Mouse (Mus musculus) midbrain, embryonic 16.5 days (tissue): ENCODE data around the gene Olfr202. TPM values are rescaled to one million over a fixed set of nuclear protein-coding genes. Genes with fewer than 3 reads are reported as not detected.
"Not testable (repeated sequence)": the region's sequence is repeated elsewhere in the genome, so short reads cannot be mapped to it uniquely, and the experiment has no call there.

ENCODE experiments used
- ATAC-seq: fragments of 200-750 bp; cut with Nextera tagmentation; 2 replicates; pipeline ENCODE4 v1.8.0; 2017; ENCODE audit warnings: moderate TSS enrichment
- H3K27ac ChIP-seq: fragments of 300-500 bp; sonication (generic); 2 replicates; pipeline ENCODE4 v1.5.1; 2014; ENCODE audit warnings: mild to moderate bottlenecking, low read length, mixed read lengths
- H3K27me3 ChIP-seq: fragments of 300-500 bp; sonication (generic); 2 replicates; pipeline ENCODE4 v1.6.1; 2014; ENCODE audit warnings: low read depth, low read length, mixed read lengths; ENCODE audit not compliant: control insufficient read depth, insufficient read depth
- H3K36me3 ChIP-seq: fragments of 300-500 bp; sonication (generic); 2 replicates; pipeline ENCODE4 v1.6.1; 2014; ENCODE audit warnings: mild to moderate bottlenecking, low read length, moderate library complexity, mixed read lengths; ENCODE audit not compliant: control insufficient read depth, insufficient read depth
- H3K4me1 ChIP-seq: fragments of 300-500 bp; sonication (generic); 2 replicates; pipeline ENCODE4 v1.6.1; 2014; ENCODE audit warnings: mild to moderate bottlenecking, low read length, mixed read lengths; ENCODE audit not compliant: control insufficient read depth, insufficient read depth
- H3K4me2 ChIP-seq: fragments of 300-500 bp; sonication (generic); 2 replicates; pipeline ENCODE4 v1.6.1; 2014; ENCODE audit warnings: mild to moderate bottlenecking, low read length, mixed read lengths
- H3K4me3 ChIP-seq: fragments of 300-500 bp; sonication (generic); 2 replicates; pipeline ENCODE4 v1.5.1; 2014; ENCODE audit warnings: low read depth, mild to moderate bottlenecking, low read length, moderate library complexity, mixed read lengths
- H3K9ac ChIP-seq: fragments of 300-500 bp; sonication (generic); 2 replicates; pipeline ENCODE4 v1.6.1; 2014; ENCODE audit warnings: low read depth, low read length, mixed read lengths
- H3K9me3 ChIP-seq: fragments of 300-500 bp; sonication (generic); replicated peaks from 2 replicates; pipeline ENCODE4 v1.6.1; 2014; ENCODE audit warnings: mild to moderate bottlenecking, low read length, mixed read lengths; ENCODE audit not compliant: control insufficient read depth, poor library complexity, severe bottlenecking
- WGBS: fragments of 180-500 bp; shearing (Covaris S2); extraction: QIAGEN DNeasy Blood & Tissue Kit; methylation state at CpG from one replicate; pipeline ENCODE4 v1.1.7; 2014; 5-methylcytosine and 5-hydroxymethylcytosine counted together
- polyA plus RNA-seq: library from polyadenylated mRNA; unstranded; fragments of >200 nt; fragmentation: Nextera tagmentation; extraction: Ambion mirVana; gene quantifications from 2 replicates; pipeline ENCODE4 v1.2.1, GENCODE M21; 2015

Olfr202 gene
- polyA plus RNA-seq, result not detected in 2 replicates

DNA sequence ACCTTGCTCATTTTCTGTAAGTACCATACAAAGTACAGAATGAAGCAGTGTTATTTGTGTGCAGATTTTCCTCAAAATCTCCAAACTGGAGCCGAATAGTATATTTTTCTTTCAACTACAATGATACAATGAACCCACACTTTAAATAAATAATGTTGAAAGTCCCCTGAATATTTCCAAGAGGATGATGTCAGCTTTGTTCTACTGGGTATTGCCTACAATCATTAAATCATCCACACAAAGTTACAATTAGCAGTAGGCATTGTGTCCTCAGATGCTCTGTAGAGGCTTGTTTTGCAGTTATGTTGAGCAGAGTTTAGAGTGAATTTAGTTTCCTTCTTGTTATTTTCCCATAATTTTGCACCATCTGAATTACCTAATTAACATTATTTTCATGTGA is at the start of gene Olfr202:
Gene Olfr202 (minus strand): TSS at position 101 of the 400 bp plus-strand sequence.
- Histone ChIP-seq H3K9me3 (no peaks in the 10 kb centered on the region), H3K27ac (no peak within 1 kb of the TSS), H3K4me2 (no peak within 1 kb of the TSS), H3K4me3 (no peak within 1 kb of the TSS), H3K27me3 (no peaks in the 10 kb centered on the region), H3K9ac (no peak within 1 kb of the TSS), H3K4me1 (no peaks in the 10 kb centered on the region), H3K36me3 (no peaks in the 10 kb centered on the region)
- ATAC-seq, result no peak
- 85% methylated on average over 1 of the region's 1 CpGs for WGBS

DNA sequence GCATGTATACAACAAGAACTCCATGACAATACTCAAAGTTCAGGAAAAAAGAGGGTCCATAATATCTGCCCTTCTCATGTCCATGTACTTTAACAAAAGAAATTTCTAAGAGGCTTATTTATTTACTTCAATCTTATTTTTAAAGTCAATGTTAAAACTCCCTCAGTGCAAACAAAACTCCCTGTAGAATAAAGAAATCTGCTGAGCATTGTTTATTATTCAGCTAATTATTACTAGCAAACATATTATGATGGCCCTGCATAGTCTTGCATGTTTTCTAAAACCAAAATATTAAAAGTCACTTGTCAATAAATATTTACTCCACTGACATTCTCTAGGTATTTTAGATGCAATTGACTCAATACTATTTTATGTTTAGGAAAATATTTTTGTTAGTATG is 44.4 kb upstream of the Olfr202 start, which contains the start of gene Olfr205:
Gene Olfr205 (minus strand): TSS at position 101 of the 400 bp plus-strand sequence.
- H3K36me3 ChIP-seq, result no peaks in the 10 kb centered on the region
- H3K27ac ChIP-seq, result no peak within 1 kb of the TSS
- H3K4me3 ChIP-seq, result no peak within 1 kb of the TSS
- H3K4me1 ChIP-seq, result no peaks in the 10 kb centered on the region
- H3K9ac ChIP-seq, result no peak within 1 kb of the TSS
- no peaks in the 10 kb centered on the region for H3K27me3 ChIP-seq
- no peaks in the 10 kb centered on the region for H3K9me3 ChIP-seq
- H3K4me2 ChIP-seq, result no peak within 1 kb of the TSS
- ATAC-seq, result no peak

DNA sequence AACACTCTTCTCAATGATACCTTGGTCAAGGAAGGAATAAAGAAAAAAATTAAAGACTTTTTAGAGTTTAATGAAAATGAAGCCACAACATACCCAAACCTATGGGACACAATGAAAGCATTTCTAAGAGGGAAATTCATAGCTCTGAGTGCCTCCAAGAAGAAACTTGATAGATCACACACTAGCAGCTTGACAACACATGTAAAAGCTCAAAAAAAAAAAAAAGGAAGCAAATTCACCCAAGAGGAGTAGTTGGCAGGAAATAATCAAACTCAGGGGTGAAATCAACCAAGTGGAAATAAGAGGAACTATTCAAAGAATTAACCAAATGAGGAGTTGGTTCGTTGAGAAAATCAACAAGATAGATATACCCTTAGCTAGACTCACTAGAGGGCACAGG is 36.7 kb upstream of the Olfr202 start:
- H3K4me1 ChIP-seq, H3K4me3 ChIP-seq, H3K27ac ChIP-seq, H3K36me3 ChIP-seq, H3K9ac ChIP-seq, H3K4me2 ChIP-seq, H3K27me3 ChIP-seq, H3K9me3 ChIP-seq, ATAC-seq: not testable (repeated sequence)
- WGBS, result 68% methylated on average over 1 of the region's 1 CpGs

DNA sequence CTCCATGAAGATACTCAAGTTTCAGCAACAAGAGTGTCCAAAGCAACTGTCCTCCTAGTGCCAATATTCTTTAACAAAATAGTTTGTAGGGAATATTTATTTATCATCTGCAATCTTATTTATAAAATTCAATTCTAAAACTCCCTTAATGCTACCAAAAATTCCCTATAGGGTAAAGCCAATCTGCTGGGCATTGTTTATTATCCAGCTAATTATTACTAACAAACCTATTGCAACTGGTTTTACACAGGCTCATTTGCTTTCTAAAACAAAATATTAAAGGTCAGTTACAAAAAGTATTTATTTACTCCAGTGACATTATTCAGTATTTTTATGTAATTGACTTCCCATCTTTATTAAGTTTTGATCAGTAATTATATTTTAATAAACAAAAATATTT is 31.6 kb upstream of the Olfr202 start, which contains the start of gene Olfr204:
Gene Olfr204 (minus strand): TSS at position 101 of the 400 bp plus-strand sequence.
- H3K4me1 ChIP-seq, result no peaks in the 10 kb centered on the region
- ATAC-seq, result no peak
- no peaks in the 10 kb centered on the region for H3K27me3 ChIP-seq
- no peaks in the 10 kb centered on the region for H3K9me3 ChIP-seq
- no peaks in the 10 kb centered on the region for H3K36me3 ChIP-seq
- H3K27ac ChIP-seq, result no peak within 1 kb of the TSS
- no peak within 1 kb of the TSS for H3K4me2 ChIP-seq
- H3K4me3 ChIP-seq, result no peak within 1 kb of the TSS
- H3K9ac ChIP-seq, result no peak within 1 kb of the TSS

DNA sequence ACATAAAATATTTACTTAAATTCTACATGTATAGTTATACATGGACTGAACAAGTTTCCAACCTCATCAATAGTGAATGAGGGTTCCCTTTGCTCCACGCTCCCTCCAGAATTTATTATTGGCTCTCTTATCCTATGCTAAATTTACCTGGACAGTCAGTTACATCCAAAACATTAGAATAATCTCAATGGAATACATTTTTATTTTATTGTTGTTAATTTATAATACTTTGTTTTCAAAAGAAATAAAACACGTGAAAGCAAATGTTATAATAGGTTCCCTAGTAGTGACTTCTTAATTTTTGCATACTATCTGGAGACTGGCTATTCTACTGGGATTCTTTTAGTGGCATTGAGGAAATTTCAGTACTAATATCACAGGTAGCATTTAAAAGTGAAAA is 12.0 kb upstream of the Olfr202 start, which contains the start of gene Olfr203:
Gene Olfr203 (plus strand): TSS at position 301 of the 400 bp plus-strand sequence.
- H3K27ac ChIP-seq, result no peak within 1 kb of the TSS
- H3K27me3 ChIP-seq, result no peaks in the 10 kb centered on the region
- H3K9ac ChIP-seq, result no peak within 1 kb of the TSS
- 88% methylated on average over 2 of the region's 2 CpGs for WGBS
- H3K4me1 ChIP-seq, result no peaks in the 10 kb centered on the region
- no peak within 1 kb of the TSS for H3K4me3 ChIP-seq
- H3K4me2 ChIP-seq, result no peak within 1 kb of the TSS
- no peaks in the 10 kb centered on the region for H3K36me3 ChIP-seq
- ATAC-seq, result no peak
- no peaks in the 10 kb centered on the region for H3K9me3 ChIP-seq

DNA sequence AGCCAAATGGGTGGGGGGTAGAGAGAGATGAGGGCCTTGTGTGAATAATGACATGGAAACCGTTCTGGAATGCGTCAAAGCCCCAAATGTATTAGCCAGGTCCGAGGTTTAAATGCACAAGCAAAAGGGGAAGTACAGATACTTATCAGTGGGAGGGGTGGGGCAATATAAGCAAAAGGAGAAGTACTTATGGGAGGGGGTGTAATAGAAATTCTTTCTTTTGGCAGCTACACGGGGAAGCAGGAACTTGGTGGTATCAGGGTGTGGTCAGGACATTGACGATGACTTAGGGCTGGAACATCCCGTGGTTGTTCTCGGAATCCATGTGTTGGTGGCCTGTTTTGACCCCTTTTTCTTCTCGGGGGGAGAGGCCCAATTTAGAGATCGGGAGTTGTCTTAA is 983 bp upstream of the Olfr202 start:
- not testable (repeated sequence) for H3K4me1 ChIP-seq

DNA sequence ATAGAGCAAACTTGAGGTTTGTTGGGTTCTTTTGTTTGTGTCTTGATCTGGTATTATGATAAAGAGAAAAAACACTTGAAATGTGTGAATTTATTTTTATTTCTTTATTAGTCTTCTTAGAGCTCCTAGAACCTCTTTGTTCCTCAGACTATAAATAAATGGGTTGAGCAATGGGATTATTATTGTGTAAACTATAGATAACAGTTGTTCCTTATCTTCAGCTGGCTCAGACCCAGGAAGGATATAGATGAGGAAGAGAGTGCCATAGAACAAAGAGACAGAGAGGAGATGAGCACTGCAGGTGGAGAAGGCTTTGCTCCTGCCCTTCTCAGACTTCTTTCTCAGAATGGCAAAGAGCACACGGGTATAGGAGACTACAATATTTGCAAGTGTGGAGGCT is 3.1 kb downstream of the Olfr202 start:
- H3K4me3 ChIP-seq, result no peak overlapping the region
- H3K27me3 ChIP-seq, result no peaks in the 10 kb centered on the region
- 79% methylated on average over 1 of the region's 1 CpGs for WGBS
- no peaks in the 10 kb centered on the region for H3K36me3 ChIP-seq
- no peak overlapping the region for H3K4me2 ChIP-seq
- ATAC-seq, result no peak
- H3K9me3 ChIP-seq, result no peaks in the 10 kb centered on the region
- H3K9ac ChIP-seq, result no peak overlapping the region
- H3K27ac ChIP-seq, result no peak overlapping the region
- no peaks in the 10 kb centered on the region for H3K4me1 ChIP-seq

More for the DNA sequence above, 983 bp upstream of the Olfr202 start:
- not testable (repeated sequence) for H3K9ac ChIP-seq, H3K9me3 ChIP-seq, H3K27ac ChIP-seq, H3K27me3 ChIP-seq, H3K4me3 ChIP-seq, H3K4me2 ChIP-seq, H3K36me3 ChIP-seq, ATAC-seq
- WGBS, result 83% methylated on average over 9 of the region's 9 CpGs

DNA sequence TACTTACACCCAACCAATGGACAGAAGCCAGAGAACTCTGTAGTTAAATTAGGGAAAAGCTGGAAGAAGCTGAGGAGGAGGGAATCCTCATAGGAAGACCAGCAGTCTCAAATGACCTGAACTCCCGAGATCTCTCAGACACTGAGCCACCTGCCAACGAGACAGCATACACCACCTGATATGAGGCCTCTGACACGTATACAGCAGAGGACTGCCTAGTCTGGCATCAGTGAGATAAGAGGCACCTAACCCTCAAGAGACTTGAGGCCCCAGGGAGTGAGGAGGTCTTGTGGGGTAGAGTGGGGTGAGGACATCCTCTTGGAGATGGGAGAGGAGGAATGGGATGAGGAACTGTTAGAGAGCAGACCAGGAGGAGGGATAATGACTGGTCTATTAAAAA is 6.1 kb downstream of the Olfr202 start:
- no peaks in the 10 kb centered on the region for H3K9me3 ChIP-seq
- H3K27me3 ChIP-seq, result no peaks in the 10 kb centered on the region
- H3K9ac ChIP-seq, result no peak overlapping the region
- no peak overlapping the region for H3K4me2 ChIP-seq
- H3K4me3 ChIP-seq, result no peak overlapping the region
- H3K27ac ChIP-seq, result no peak overlapping the region
- H3K36me3 ChIP-seq, result no peaks in the 10 kb centered on the region
- no peak for ATAC-seq
- 83% methylated on average over 3 of the region's 3 CpGs for WGBS
- no peaks in the 10 kb centered on the region for H3K4me1 ChIP-seq

DNA sequence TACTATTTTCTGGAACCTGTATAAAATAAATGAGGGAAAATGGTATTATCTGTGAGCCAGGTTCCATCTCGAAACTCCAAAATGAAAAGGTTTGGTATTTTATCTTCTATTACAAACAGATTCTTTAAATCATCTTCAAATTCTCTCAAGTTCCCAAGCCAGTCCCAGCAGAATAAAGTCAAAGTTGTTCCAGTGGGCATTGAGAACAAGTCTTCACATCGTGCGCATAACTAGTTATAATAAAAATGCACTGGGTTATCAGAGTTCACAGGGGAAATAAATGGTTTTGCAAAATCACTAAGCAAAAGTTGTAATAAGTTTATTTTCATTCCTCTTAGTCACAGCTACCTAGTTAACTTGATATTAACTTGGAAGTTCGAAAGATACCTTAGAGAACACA is 14.1 kb downstream of the Olfr202 start, which contains the start of gene Olfr201:
Gene Olfr201 (minus strand): TSS at position 101 of the 400 bp plus-strand sequence.
- H3K9ac ChIP-seq, H3K27me3 ChIP-seq, H3K9me3 ChIP-seq, H3K4me2 ChIP-seq, H3K36me3 ChIP-seq, H3K4me3 ChIP-seq, ATAC-seq, H3K4me1 ChIP-seq, H3K27ac ChIP-seq: not testable (repeated sequence)
- WGBS, result 86% methylated on average over 4 of the region's 4 CpGs
